Mouse (Mus musculus) activated CD4-positive, CD25-positive, alpha-beta regulatory T cell, adult 4 months (primary cell): ENCODE measurements around the gene Pou6f1. TPM values are rescaled to one million over a fixed set of nuclear protein-coding genes. Genes with fewer than 3 reads are reported as not detected.
"Not testable (repeated sequence)": the region's sequence is repeated elsewhere in the genome, so short reads cannot be mapped to it uniquely, and the experiment has no call there.

Experiments used
- ATAC-seq: one replicate; pipeline ENCODE4 v1.8.0; 2017
- polyA plus RNA-seq, 2 experiments: library from polyadenylated mRNA; unstranded; fragments of 100-300 nt; shearing (Covaris generic); gene quantifications; one replicate each; pipeline ENCODE4 v1.2.1; 2017

Pou6f1 gene
- polyA plus RNA-seq, 2 experiments from 2014 or later, result 7.5 to 9.1 TPM

DNA sequence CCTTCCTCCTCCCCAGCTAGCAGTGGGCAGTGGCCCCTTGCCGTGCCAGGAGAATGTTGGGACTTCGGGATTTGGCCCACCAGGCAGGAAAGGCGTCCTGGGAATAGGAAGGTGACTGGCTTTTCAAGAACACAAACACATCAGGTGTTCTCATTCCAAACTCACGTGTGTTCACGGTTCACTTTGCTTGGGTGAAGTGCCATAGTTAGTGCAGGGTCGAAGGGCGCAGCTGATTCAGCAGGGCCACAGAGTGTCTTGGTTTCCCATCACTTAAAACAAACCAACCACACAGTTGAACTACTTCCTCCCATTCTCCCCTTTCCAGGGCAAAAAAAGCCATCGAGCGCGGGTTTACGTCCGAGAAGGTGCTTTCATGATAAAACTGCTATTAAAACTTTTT, 24.4 kb downstream of the Pou6f1 start:
- ATAC-seq, result no peak

DNA sequence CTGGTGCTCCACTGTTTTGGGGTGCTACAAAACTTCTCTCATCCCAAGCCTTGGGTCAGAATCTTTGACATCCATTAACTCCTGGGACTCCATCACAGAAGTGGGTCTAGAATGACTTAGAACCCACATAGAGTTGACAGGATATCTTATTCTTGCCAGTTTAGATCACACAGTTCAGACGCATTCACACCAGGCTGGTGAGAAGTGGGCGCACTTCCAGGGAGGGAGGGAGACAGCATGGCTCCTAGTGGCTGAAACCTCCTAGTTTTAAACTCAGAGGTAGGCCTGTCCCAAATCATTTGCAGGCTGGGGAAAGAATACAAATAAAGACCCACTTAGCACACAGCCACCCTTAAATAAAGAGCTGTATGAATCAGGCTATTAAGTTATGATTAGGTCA, 25.4 kb downstream of the Pou6f1 start:
- ATAC-seq, result no peak

DNA sequence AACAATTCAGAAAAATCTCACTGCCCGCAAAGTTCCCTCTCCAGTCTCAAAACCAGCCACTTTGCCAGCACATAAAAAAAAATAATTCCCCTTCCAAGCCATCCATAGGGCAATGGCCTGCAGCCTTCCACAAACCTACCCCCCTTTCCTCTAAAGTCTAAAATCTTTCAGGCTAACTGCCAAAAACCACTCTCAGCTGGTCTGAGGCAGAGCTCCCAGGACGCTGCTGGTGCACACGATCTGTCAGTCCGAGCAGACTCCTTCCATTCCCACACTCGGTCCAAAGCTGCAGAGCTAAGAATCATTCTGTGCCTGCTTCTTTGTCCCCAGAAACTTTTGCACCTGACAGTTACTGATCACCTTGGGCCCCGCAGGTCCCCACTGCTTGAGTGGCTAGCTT, 25.8 kb downstream of the Pou6f1 start:
- ATAC-seq, result no peak

DNA sequence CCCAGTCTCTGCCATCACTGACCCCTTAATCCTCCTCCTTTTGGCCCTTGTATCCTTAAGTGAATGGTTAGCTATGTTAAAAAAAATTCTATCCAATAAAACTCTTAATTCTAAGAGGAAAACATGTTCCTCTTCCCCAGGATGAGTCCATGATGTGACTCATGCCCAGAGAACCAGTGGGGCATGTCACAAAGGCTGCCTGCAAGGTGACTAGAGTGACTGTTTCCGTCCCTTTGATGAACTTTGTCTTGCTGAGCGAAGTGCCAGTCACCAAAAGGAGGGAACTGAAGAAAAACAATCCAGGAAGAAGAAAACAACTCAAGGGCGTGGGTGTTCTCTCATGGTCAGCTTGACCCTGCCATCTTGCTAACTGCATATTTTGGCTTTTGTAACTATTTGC, 30.5 kb downstream of the Pou6f1 start:
- no peak for ATAC-seq

DNA sequence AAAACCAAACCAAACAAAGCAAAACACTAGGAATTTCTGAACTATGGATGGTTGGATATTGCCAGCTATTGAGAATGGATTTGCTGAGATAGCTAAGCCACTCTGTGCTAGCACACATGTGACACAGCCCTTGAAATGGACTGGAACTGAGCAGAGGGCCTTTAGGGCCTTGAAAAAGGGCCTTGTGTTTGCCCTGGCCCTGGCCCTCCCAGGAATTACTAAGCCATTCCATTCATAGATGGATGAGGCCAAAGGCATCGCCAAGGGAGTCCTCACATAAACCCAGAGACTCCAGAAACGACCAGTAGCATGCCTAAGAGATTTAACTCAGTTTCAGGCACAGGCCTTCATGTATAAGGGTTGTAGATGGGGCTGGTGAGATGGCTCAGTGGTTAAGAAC, 33.3 kb downstream of the Pou6f1 start:
- no peak for ATAC-seq

DNA sequence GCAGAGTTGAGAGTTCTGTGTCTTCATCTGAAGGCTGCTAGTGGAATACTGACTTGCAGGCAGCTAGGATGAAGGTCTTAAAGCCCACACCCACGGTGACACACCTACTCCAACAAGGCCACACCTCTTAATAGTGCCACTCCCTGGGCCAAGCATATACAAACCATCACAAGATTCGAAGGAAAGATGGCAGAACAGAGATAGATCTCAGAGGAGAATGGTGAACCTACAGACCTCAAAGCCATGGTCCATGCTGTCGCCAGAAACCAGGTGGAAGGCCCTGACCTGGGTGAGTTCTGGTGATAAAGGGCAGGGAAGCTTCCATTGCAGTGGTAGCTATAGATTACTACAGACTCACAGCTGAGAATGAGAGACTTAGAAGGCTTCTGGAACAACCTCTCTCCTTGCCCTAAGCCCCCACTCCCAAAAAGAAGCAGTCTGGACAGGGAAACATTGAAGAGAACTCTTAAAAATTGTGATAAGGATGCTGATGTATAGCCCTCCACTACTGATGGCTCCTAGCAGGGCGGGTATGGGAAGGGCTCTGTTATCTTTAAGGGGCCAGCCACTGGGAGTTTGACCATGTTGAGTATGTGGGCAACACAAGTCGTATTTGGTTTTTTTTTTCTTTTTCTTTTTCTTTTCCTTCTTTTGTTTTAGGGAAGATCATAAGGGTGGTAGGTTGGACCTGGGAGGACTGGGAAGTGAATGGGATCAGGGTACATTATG, 41.9 kb downstream of the Pou6f1 start:
- no peak for ATAC-seq

DNA sequence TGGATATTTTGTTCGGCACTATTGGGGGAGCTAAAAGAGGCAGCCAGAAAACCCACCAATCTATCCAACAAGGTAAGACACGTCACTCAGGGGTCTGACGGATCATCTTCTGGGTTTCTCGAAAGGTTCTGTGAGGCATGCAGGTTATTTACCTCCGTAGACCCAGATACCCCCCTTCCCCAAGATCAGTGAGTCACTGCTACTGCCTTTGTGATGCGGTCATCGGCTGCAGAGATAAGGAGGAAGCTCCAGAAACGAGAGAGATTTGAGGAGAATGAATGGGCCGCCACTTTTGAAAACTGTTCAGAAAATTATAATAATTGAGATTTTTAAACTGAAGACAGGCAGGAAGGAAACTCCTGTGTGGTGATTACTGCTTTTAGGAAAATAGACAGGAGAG, 43.4 kb downstream of the Pou6f1 start:
- no peak for ATAC-seq

DNA sequence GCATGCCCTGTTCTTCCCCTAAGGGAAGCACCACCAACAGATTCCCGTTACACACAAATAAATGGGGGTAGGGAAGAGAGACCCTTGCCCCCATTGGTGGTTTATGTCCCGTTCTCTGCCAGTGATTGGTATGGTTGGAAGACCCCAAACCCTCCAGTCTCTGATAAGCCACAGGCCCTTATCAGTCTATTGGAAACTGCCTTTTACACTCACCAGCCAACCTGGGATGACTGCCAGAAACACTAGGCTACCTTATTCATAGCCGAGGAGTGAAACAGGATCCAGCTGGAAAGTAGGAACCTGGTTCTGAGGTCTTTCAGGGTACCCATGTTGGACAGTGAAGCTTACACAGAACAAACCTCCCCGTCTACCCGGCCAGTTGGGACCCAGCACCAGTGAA, 43.8 kb downstream of the Pou6f1 start:
- ATAC-seq, result no peak

DNA sequence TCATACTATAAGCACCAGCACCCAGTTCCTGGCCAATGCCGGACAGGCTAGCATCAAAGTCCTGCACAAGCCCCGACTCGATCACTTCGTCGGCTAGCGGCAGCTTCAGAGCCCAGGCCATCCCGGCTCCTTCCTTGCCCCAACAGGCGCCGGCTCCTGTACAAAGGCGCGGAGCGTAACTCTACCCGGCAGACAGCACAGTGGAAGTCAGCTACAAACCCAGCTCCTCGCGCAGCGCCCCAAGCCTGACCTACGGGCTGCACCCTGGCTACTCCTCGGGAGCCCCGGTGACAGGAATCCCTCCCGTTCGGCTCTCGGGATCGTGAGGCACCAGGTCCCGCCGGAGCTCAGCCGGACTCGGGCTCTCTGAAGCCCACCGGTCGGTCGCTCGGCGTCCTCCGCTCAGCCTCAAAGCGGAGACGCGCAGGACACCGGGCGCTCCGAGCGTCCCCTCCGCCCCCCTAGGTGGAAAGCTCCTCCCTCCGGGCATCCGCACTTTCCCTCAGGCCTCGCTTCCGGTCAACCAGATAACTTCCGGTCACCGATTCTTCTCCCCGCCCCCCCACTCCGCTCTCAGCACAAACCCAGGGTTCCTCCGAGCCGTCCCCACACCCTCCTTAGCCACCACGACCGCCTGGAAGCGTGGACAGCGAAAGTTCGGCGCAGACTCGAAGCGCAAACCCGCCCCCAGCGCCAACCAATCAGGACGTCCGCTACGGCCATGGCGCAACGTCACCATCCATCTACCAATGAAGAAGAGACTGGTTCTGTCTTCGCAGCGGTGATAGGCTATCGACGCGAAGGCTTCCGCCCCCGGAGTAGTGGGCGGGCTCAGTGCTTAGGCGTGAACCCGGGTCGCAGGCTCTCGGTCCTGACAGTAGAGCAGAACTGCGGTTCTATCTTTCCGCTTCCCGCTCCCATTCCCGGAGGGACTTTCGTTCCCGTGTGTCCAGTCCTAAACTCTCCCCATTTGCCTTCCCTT, 48.2 kb downstream of the Pou6f1 start, which contains the start of gene Tfcp2:
TSS of gene Tfcp2 (minus strand) at position 683 of the 982 bp plus-strand sequence.
- peak; percentile 99 for ATAC-seq

DNA sequence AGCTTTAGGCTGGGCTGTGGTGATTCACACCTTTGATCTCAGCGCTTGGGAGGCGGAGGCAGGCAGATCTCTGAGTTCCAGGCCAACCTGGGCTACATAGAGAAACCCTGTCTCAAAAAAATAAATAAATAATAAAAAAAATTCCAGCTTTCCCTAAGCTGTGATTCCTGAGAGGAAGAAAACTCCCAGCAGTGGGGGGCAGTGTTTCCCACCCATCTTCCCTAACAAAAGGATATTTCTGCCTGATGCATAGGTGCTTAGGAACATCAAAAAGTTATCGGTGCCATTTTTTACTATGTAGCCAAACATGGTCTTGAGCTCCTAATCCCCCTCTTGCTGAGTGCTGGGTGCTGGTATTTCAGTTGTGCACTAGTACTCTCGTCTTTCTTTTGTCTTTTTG, 49.5 kb downstream of the Pou6f1 start:
- no peak for ATAC-seq

DNA sequence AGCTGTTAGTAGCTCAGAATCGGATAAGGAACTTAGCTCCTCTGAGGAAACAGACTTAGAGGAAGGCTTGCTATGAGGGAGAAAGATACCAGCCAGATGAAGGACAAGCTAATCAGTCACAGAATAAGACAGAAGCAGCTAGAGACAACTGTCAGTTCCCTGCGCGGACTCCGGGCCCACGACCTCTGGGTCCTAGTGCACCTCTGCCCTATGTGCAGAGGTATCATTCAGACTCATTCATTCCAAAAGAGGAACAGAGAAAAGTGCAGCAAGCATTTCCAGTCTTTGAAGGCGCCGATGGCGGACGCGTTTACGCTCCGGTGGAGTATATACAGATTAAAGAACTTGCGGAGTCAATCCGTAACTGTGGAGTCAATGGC, 56.1 kb downstream of the Pou6f1 start:
- not testable (repeated sequence) for ATAC-seq

DNA sequence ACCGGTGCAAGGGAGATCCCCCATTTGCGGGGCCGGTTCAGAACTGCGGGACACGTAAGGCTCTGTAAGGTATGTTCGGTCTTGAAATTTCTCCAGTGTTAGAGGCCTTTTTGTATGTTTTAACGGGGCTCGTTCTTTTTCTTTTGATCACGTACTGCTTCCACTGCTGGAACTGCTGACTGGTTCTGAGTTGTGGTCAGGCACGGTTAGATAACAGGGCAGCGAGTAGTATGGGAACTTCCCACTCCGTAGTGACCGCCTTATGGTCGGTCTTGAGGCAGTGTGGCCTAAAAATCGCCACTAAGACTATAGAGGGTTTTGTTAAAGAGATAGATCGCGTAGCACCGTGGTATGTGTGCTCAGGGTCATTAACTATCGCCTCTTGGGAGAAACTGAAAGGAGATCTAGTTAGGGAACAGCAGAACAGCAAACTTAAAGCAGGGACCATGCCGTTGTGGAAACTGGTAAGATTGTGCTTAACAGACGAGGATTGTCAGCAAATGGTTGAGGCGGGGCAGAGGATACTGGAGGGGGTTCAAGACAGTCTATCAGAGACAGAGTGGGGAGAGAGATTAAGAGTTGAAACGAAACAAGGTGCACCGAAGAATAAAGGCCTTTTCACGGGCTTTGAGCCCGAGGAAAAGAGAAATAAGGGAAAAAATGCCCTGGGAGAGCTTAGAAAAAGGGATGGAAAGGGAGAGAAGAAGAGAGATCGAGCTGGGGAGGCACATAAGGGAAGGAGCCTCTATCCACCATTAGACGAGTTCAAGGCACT, 56.7 kb downstream of the Pou6f1 start:
- not testable (repeated sequence) for ATAC-seq

DNA sequence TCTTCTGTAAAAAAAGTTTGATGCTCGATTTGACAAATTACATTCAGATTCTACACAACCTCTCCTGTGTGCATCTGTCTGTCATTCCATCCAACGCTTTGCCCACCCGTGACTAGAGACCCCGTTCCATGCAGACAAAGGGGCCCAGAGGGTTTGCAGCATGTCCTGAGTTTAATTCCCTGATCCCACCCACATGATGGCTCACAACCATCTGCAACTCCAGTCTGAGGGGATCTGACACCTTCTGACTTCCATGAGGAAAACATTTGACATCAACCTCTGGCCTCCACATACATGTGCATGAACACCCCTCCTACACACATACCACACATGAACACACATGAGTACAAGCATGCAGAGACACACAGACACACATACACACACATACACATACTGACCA, 58.4 kb downstream of the Pou6f1 start:
- no peak for ATAC-seq

DNA sequence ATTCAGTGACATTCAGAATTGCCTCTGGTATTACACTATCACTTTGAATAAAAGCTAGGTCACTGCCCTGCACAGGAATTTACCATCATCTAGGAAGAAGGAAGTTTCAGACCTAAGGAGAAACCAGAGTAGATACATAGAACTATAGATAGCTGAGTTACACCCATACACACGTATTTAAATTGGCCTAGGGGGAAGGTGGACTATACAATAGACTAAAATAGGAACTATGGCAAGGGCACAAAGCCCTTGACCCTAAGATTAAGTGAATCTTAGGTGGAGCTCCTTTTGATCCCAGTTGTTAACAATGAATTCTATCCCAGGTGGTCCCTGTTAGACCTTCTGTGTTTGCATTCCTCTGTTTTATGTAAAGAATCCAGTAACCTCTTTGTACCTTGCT, 58.8 kb downstream of the Pou6f1 start:
- ATAC-seq, result not testable (repeated sequence)

DNA sequence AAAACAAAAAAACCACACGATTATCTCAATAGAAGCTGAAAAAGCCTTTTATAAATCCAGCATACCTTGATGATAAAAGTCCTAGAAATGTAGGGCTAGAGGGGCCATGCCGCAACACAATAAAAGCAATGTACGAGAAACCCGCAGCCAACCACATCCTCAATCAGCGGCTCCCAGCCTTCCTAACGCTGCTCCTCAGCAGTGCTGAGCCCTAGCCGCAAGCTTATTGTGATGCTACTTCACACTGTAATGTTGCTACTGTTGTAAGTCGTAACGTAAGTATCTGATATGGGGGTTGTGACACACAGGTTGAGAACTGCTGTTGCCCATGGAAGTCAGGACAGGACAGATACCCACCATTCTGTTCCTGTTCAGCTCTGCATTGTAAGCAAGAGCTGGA, 60.4 kb downstream of the Pou6f1 start:
- no peak for ATAC-seq

DNA sequence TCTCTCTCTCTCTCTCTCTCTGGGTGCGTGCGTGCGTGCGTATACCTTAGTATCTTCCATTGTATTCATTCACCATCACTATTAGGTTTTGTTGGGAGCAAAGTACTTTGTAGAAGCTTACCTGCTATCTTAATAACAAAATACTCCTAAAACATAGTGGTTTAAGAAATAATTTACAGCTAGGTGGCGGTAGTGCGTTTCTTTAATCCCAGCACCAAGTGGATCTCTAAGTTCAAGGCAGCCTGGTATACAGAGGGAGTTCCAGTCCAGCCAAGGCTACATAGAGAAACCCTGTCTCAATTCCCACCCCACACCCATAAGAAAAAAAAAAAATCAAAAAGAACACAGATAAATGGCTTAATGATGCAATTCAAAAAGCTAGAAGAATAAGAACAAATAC, 61.9 kb downstream of the Pou6f1 start:
- no peak for ATAC-seq

DNA sequence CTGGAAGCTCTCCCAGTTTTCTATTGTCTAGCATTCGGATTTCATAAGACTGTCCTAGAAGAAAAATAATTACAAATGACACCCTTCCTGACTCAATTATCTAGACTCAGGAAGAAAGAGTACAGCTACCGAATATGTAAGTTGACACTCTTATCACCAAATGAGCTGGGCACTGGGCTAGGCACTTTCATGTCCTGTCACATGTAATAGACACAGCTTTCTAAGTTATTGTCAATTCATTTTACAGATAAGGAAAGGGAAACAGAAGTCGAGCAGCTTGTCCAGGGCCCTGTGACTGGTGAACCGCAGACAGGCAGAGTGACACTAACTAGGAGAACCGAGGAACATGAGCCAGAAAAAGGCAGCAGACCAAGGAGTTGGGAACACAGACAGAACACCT, 71.9 kb downstream of the Pou6f1 start:
- no peak for ATAC-seq

DNA sequence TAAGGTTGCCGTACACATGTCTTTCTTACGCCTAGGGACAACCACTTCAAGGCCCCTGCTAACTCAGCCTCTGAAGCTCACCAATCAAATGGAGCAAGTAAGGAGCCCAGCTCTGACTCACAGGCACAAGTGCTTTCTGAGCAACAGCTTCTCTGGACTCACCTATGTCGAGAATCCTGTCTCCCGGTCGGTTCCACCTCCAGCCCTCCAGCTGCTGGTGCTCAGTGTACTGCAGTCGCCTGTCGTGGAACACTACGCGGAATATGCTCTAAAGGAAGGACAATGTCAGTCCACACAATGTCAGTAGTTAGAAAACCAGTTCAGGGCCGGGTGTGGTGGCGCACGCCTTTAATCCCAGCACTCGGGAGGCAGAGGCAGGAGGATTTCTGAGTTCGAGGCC, 74.4 kb downstream of the Pou6f1 start:
- no peak for ATAC-seq

Other genes starting within 250 kb of the Pou6f1 start
- not detected for gene Methig1, start 246.8 kb downstream of the Pou6f1 start, polyA plus RNA-seq
- not detected for gene Mettl7a2, start 246.8 kb downstream of the Pou6f1 start, polyA plus RNA-seq
- gene Higd1c, start 235.4 kb downstream of the Pou6f1 start, polyA plus RNA-seq, result not detected
- under 1 TPM in 1 of 2 experiments, not detected in 1; 0.33 TPM for gene Gm5475, start 177.8 kb downstream of the Pou6f1 start, polyA plus RNA-seq
- gene Slc11a2, start 174.9 kb downstream of the Pou6f1 start, polyA plus RNA-seq, result 10 to 100 TPM; 22.8 TPM
- 10 to 100 TPM; 31.4 to 33.0 TPM for gene Letmd1, start 131.0 kb downstream of the Pou6f1 start, polyA plus RNA-seq
- 1 to 10 TPM; 1.2 to 1.8 TPM for gene Csrnp2, start 104.5 kb downstream of the Pou6f1 start, polyA plus RNA-seq
- gene Tfcp2, start 48.0 kb downstream of the Pou6f1 start, polyA plus RNA-seq, result 1 to 10 TPM; 4.1 to 4.3 TPM
- 100 to 1,000 TPM; 741 to 756 TPM for gene Dazap2, start 15.4 kb upstream of the Pou6f1 start, polyA plus RNA-seq
- gene Smagp, start 37.0 kb upstream of the Pou6f1 start, polyA plus RNA-seq, result not detected
- gene Bin2, start 69.6 kb upstream of the Pou6f1 start, polyA plus RNA-seq, result 100 to 1,000 TPM; 348 to 423 TPM
- gene Cela1, start 87.9 kb upstream of the Pou6f1 start, polyA plus RNA-seq, result 10 to 100 TPM in 1 of 2 experiments, 1 to 10 TPM in 1; 6.7 to 10.3 TPM
- 10 to 100 TPM; 52.5 to 78.9 TPM for gene Galnt6, start 129.4 kb upstream of the Pou6f1 start, polyA plus RNA-seq
- 10 to 100 TPM in 1 of 2 experiments, 1 to 10 TPM in 1; 8.6 to 10.2 TPM for gene Slc4a8, start 161.8 kb upstream of the Pou6f1 start, polyA plus RNA-seq